Mouse (Mus musculus) limb, embryonic 11.5 days (tissue): ENCODE results near the gene Hs2st1. TPM values are rescaled to one million over a fixed set of nuclear protein-coding genes. Genes with fewer than 3 reads are reported as not detected.

Experiments
- ATAC-seq: fragments of 200-750 bp; cut with Nextera tagmentation; 2 replicates; pipeline ENCODE4 v1.8.0; 2017; ENCODE audit warnings: low read depth; ENCODE audit not compliant: insufficient number of reproducible peaks, low FRiP score, low TSS enrichment
- DNase-seq: peaks from one replicate; pipeline ENCODE4 v3.0.0-alpha.2; 2015; ENCODE audit warnings: low spot score
- H3K27ac ChIP-seq: fragments of 300-500 bp; sonication (generic); replicated peaks from 2 replicates; pipeline ENCODE4 v1.5.1; 2014; ENCODE audit warnings: low read depth, mild to moderate bottlenecking, low read length
- H3K27me3 ChIP-seq: fragments of 300-500 bp; sonication (generic); 2 replicates; pipeline ENCODE4 v1.6.1; 2014; ENCODE audit warnings: mild to moderate bottlenecking, low read length, mixed read lengths; ENCODE audit not compliant: control insufficient read depth, insufficient read depth
- H3K36me3 ChIP-seq: fragments of 300-500 bp; sonication (generic); 2 replicates; pipeline ENCODE4 v1.6.1; 2014; ENCODE audit warnings: mild to moderate bottlenecking, low read length, moderate library complexity, mixed read lengths; ENCODE audit not compliant: control insufficient read depth, insufficient read depth
- H3K4me1 ChIP-seq: fragments of 300-500 bp; sonication (generic); 2 replicates; pipeline ENCODE4 v1.6.1; 2014; ENCODE audit warnings: low read length, mixed read lengths; ENCODE audit not compliant: control insufficient read depth, insufficient read depth
- H3K4me2 ChIP-seq: fragments of 300-500 bp; sonication (generic); 2 replicates; pipeline ENCODE4 v1.6.1; 2014; ENCODE audit warnings: low read depth, mild to moderate bottlenecking, moderate library complexity; ENCODE audit not compliant: severe bottlenecking
- H3K4me3 ChIP-seq: fragments of 300-500 bp; sonication (generic); 2 replicates; pipeline ENCODE4 v1.5.1; 2014; ENCODE audit warnings: low read depth, low read length
- H3K9ac ChIP-seq: fragments of 300-500 bp; sonication (generic); 2 replicates; pipeline ENCODE4 v1.6.1; 2014; ENCODE audit warnings: mild to moderate bottlenecking, low read length
- H3K9me3 ChIP-seq: fragments of 300-500 bp; sonication (generic); 2 replicates; pipeline ENCODE4 v1.6.1; 2016; ENCODE audit warnings: low read length; ENCODE audit not compliant: control insufficient read depth
- WGBS: fragments of 180-500 bp; shearing (Covaris S2); extraction: QIAGEN DNeasy Blood & Tissue Kit; methylation state at CpG from one replicate; pipeline ENCODE4 v1.1.7; 2014; 5-methylcytosine and 5-hydroxymethylcytosine counted together
- polyA plus RNA-seq: library from polyadenylated mRNA; unstranded; fragments of >200 nt; fragmentation: Nextera tagmentation; extraction: Ambion mirVana; gene quantifications from 2 replicates; pipeline ENCODE4 v1.2.1, GENCODE M21; 2014

The Hs2st1 gene
- polyA plus RNA-seq, 1 experiment from 2014 or later: 14.8 TPM

- 92% methylated on average over 14 of the region's 14 CpGs for WGBS
- no peak overlapping the region for H3K27ac ChIP-seq
- H3K36me3 ChIP-seq: no peaks in the 10 kb centered on the region
- no peak overlapping the region for H3K9ac ChIP-seq
- no peaks in the 10 kb centered on the region for H3K4me1 ChIP-seq
- no peak overlapping the region for H3K4me2 ChIP-seq
- H3K4me3 ChIP-seq: no peak overlapping the region
- H3K27me3 ChIP-seq: no peaks in the 10 kb centered on the region
- DNase-seq (no peak), ATAC-seq (no peak)
- H3K9me3 ChIP-seq: no peaks in the 10 kb centered on the region
Observed at GRCm38 (mm10) chr3:144446081-144446634, 123.8 kb downstream of the Hs2st1 start.

GRCm38 (mm10) chr3:144437871-144438398 is 132.0 kb downstream of the Hs2st1 start:
- peaks cover 3% of the 10 kb centered on the region; the same call in 1 of the 2 replicates for H3K36me3 ChIP-seq
- H3K27ac ChIP-seq: no peak overlapping the region
- no peak for ATAC-seq
- DNase-seq: no peak
- no peaks in the 10 kb centered on the region for H3K4me1 ChIP-seq
- H3K4me3 ChIP-seq: no peak overlapping the region
- H3K9ac ChIP-seq: no peak overlapping the region
- no peak overlapping the region for H3K4me2 ChIP-seq
- H3K27me3 ChIP-seq: no peaks in the 10 kb centered on the region
- H3K9me3 ChIP-seq: no peaks in the 10 kb centered on the region
- WGBS: 92% methylated on average over 14 of the region's 14 CpGs

- Histone ChIP-seq H3K27ac (no peak overlapping the region), H3K36me3 (peaks cover 3% of the 10 kb centered on the region; the same call in 1 of the 2 replicates), H3K4me1 (no peaks in the 10 kb centered on the region), H3K27me3 (no peaks in the 10 kb centered on the region), H3K4me2 (no peak overlapping the region), H3K4me3 (no peak overlapping the region), H3K9ac (no peak overlapping the region), H3K9me3 (no peaks in the 10 kb centered on the region)
- WGBS: 80% methylated on average over 3 of the region's 3 CpGs
- ATAC-seq: no peak
- DNase-seq: no peak
Observed at GRCm38 (mm10) chr3:144436076-144436475, 133.9 kb downstream of the Hs2st1 start.

GRCm38 (mm10) chr3:144435281-144435680 is 134.7 kb downstream of the Hs2st1 start:
- Histone ChIP-seq H3K9ac (no peak overlapping the region), H3K4me1 (no peaks in the 10 kb centered on the region), H3K9me3 (no peaks in the 10 kb centered on the region), H3K4me2 (no peak overlapping the region), H3K4me3 (no peak overlapping the region), H3K27me3 (no peaks in the 10 kb centered on the region), H3K27ac (no peak overlapping the region), H3K36me3 (peaks cover 3% of the 10 kb centered on the region; the same call in 1 of the 2 replicates)
- WGBS: 88% methylated on average over 16 of the region's 16 CpGs
- DNase-seq: no peak
- ATAC-seq: no peak

- 95% methylated on average over 17 of the region's 17 CpGs for WGBS
- Histone ChIP-seq H3K4me2 (no peak overlapping the region), H3K36me3 (peaks cover 3% of the 10 kb centered on the region; the same call in 1 of the 2 replicates), H3K9me3 (no peaks in the 10 kb centered on the region), H3K27me3 (no peaks in the 10 kb centered on the region), H3K4me1 (no peaks in the 10 kb centered on the region), H3K4me3 (no peak overlapping the region), H3K27ac (no peak overlapping the region), H3K9ac (no peak overlapping the region)
- no peak for ATAC-seq
- DNase-seq: no peak
Observed at GRCm38 (mm10) chr3:144434276-144434675, 135.7 kb downstream of the Hs2st1 start.

- no peak for ATAC-seq
- no peak overlapping the region for H3K4me3 ChIP-seq
- no peaks in the 10 kb centered on the region for H3K4me1 ChIP-seq
- peaks cover 3% of the 10 kb centered on the region; the same call in 1 of the 2 replicates for H3K36me3 ChIP-seq
- no peak overlapping the region for H3K4me2 ChIP-seq
- DNase-seq: no peak
- H3K27me3 ChIP-seq: no peaks in the 10 kb centered on the region
- no peak overlapping the region for H3K27ac ChIP-seq
- H3K9me3 ChIP-seq: no peaks in the 10 kb centered on the region
- 74% methylated on average over 7 of the region's 7 CpGs for WGBS
- H3K9ac ChIP-seq: no peak overlapping the region
Observed at GRCm38 (mm10) chr3:144433039-144433438, 136.9 kb downstream of the Hs2st1 start.

- ATAC-seq: no peak
- 58% methylated on average over 10 of the region's 10 CpGs for WGBS
Observed at GRCm38 (mm10) chr3:144432143-144432577, 137.8 kb downstream of the Hs2st1 start.

GRCm38 (mm10) chr3:144428514-144429431 is 141.2 kb downstream of the Hs2st1 start:
- WGBS: 81% methylated on average over 8 of the region's 8 CpGs
- no peak for DNase-seq
- Histone ChIP-seq H3K36me3 (no peaks in the 10 kb centered on the region), H3K27me3 (no peaks in the 10 kb centered on the region), H3K9me3 (no peaks in the 10 kb centered on the region), H3K27ac (no peak overlapping the region), H3K4me3 (no peak overlapping the region), H3K9ac (no peak overlapping the region), H3K4me2 (no peak overlapping the region), H3K4me1 (no peaks in the 10 kb centered on the region)
- no peak for ATAC-seq

More at GRCm38 (mm10) chr3:144432143-144432577, 137.8 kb downstream of the Hs2st1 start:
- H3K27me3 ChIP-seq: no peaks in the 10 kb centered on the region
- no peak overlapping the region for H3K27ac ChIP-seq
- H3K4me1 ChIP-seq: no peaks in the 10 kb centered on the region
- no peak overlapping the region for H3K4me3 ChIP-seq
- no peaks in the 10 kb centered on the region for H3K9me3 ChIP-seq
- no peak for DNase-seq
- no peak overlapping the region for H3K4me2 ChIP-seq
- H3K9ac ChIP-seq: no peak overlapping the region
- peaks cover 3% of the 10 kb centered on the region; the same call in 1 of the 2 replicates for H3K36me3 ChIP-seq
